In genomic region chr13:44347662-44348061, GRCm38 (mm10) we compare ENCODE assay signal across 14 mouse cellular contexts.
A peak's percentile ranks its signal among the peaks of the same experiment; 100 is the strongest.
DNase-seq lines count a peak whose midpoint lies in the region; ATAC-seq and TF ChIP-seq lines count a peak whose summit lies in the region.
"Had no signal": no experiment of that assay in that cellular context is flagged by ENCODE, and none has a peak within 500 bp of the region (broad histone marks: within the 10 kb centered on the region; RNA-seq: fewer than 3 reads in every experiment).

No protein-coding gene starts in this region.

- H3K4me3 ChIP-seq in limb, embryonic 11.5 days (ENCODE audit: low read depth, low read length), result no peak overlapping the region
- no peak overlapping the region for H3K4me3 ChIP-seq in layer of hippocampus, adult 2 months
- H3K4me3 ChIP-seq: midbrain, embryonic 15.5 days; neural tube, embryonic 12.5 days had no signal

- no peak overlapping the region for H3K27ac ChIP-seq in limb, embryonic 11.5 days (replicated peaks; ENCODE audit: low read depth, low read length)
- no peak overlapping the region for H3K27ac ChIP-seq in layer of hippocampus, adult 2 months
- H3K27ac ChIP-seq: liver, embryonic 14.5 days; midbrain, embryonic 15.5 days; neural tube, embryonic 12.5 days had no signal

- H3K4me1 ChIP-seq in limb, embryonic 11.5 days (ENCODE audit: control insufficient read depth, insufficient read depth, low read length), result peaks cover 3% of the 10 kb centered on the region; the same call in 1 of the 2 replicates
- H3K4me1 ChIP-seq: neural tube, embryonic 12.5 days had no signal

- no peak for ATAC-seq in limb, embryonic 11.5 days (ENCODE audit: insufficient number of reproducible peaks, low FRiP score, low TSS enrichment, low read depth)
- ATAC-seq: CD4-positive, CD25-positive, alpha-beta regulatory T cell, adult 4 months; midbrain, embryonic 15.5 days had no signal

- TF ChIP-seq CTCF in layer of hippocampus, adult 2 months (conservative IDR thresholded peaks at IDR 0.05), result no peak

- peak; percentile 36 for DNase-seq in ovary, adult 18-20 months (ENCODE audit: low spot score)
- DNase-seq in ovary, postnatal 10 days (ENCODE audit: low spot score), result no peak
- peak; percentile 68 for DNase-seq in embryo, embryonic 10.5 days (ENCODE audit: low spot score)
- DNase-seq in kidney, adult 9 months, result peak; percentile 54
- peak; percentile 43 for DNase-seq in limb, embryonic 11.5 days (ENCODE audit: low spot score)
- no peak for DNase-seq in liver
- DNase-seq in layer of hippocampus, adult 2 months (ENCODE audit: low spot score in 2 of 2), result no peak
- DNase-seq: lung, postnatal 4 days; right cerebral cortex, adult 18-20 months; thymus, postnatal 36 days had no signal

- no peaks in the 10 kb centered on the region for H3K9me3 ChIP-seq in limb, embryonic 11.5 days (ENCODE audit: control insufficient read depth, low read length)
- H3K9me3 ChIP-seq: midbrain, embryonic 15.5 days; neural tube, embryonic 12.5 days had no signal

- no peak overlapping the region for H3K4me2 ChIP-seq in limb, embryonic 11.5 days (ENCODE audit: low read depth, severe bottlenecking)
- H3K4me2 ChIP-seq: midbrain, embryonic 15.5 days; neural tube, embryonic 12.5 days had no signal

- 57% methylated on average over 9 of the region's 9 CpGs for whole genome bisulfite sequencing in limb, embryonic 11.5 days

- H3K9ac ChIP-seq in limb, embryonic 11.5 days (ENCODE audit: low read length), result no peak overlapping the region
- H3K9ac ChIP-seq: liver, embryonic 14.5 days; midbrain, embryonic 15.5 days; neural tube, embryonic 12.5 days had no signal

- H3K36me3 ChIP-seq in limb, embryonic 11.5 days (ENCODE audit: control insufficient read depth, insufficient read depth, low read length), result no peaks in the 10 kb centered on the region
- H3K36me3 ChIP-seq: midbrain, embryonic 15.5 days; neural tube, embryonic 12.5 days had no signal

- H3K27me3 ChIP-seq in limb, embryonic 11.5 days (ENCODE audit: control insufficient read depth, insufficient read depth, low read length), result no peaks in the 10 kb centered on the region
- H3K27me3 ChIP-seq: midbrain, embryonic 15.5 days; neural tube, embryonic 12.5 days had no signal

Comparison
In these comparisons a context has a peak if more than half of its experiments do, and no peak if none do; other contexts are left out.
1. DNase-seq: peak in ovary, adult 18-20 months (single experiment), embryo, embryonic 10.5 days (single experiment), kidney, adult 9 months (single experiment) and limb, embryonic 11.5 days (single experiment); none in ovary, postnatal 10 days (single experiment), liver (single experiment) and layer of hippocampus, adult 2 months (0 of 2).